Mouse (Mus musculus): ENCODE data around the gene Ror2. TPM values are rescaled to one million over a fixed set of nuclear protein-coding genes. Genes with fewer than 3 reads are reported as not detected.
"Not testable (repeated sequence)": the region's sequence is repeated elsewhere in the genome, so short reads cannot be mapped to it uniquely, and the experiment has no call there.

The Ror2 gene
- polyA plus RNA-seq (2016; fragmentation: Nextera tagmentation; extraction: Ambion mirVana) = 44.2 and 45.2 TPM in 2 replicates

GRCm38 (mm10) chr13:53285756-53286361 lies at the start of gene Ror2:
TSS of gene Ror2 (minus strand) at chr13:53286124.
- H3K9me3 ChIP-seq = no peaks in the 10 kb centered on the region
- ATAC-seq (ENCODE audit: insufficient number of reproducible peaks, insufficient read depth, low FRiP score, low TSS enrichment, low read depth) = peak; percentile 72
- H3K4me3 ChIP-seq (replicated peaks) = peak within 1 kb of the TSS; percentile 79
- H3K9ac ChIP-seq (replicated peaks) = peak within 1 kb of the TSS; percentile 90
- H3K4me1 ChIP-seq (replicated peaks) = peaks cover 44% of the 10 kb centered on the region
- peak within 1 kb of the TSS; percentile 81 for H3K4me2 ChIP-seq
- no peaks in the 10 kb centered on the region for H3K36me3 ChIP-seq
- under 1% methylated on average over 68 of the region's 68 CpGs for WGBS
- no peaks in the 10 kb centered on the region; the same call in 1 of the 2 replicates for H3K27me3 ChIP-seq
- peak within 1 kb of the TSS; percentile 91 for H3K27ac ChIP-seq

- Histone ChIP-seq H3K4me2 (no peak overlapping the region), H3K9ac (replicated peaks) (no peak overlapping the region), H3K36me3 (peaks cover 72% of the 10 kb centered on the region), H3K9me3 (no peaks in the 10 kb centered on the region), H3K4me1 (replicated peaks) (no peaks in the 10 kb centered on the region), H3K27ac (no peak overlapping the region), H3K27me3 (no peaks in the 10 kb centered on the region), H3K4me3 (replicated peaks) (no peak overlapping the region)
- ATAC-seq (ENCODE audit: insufficient number of reproducible peaks, insufficient read depth, low FRiP score, low TSS enrichment, low read depth) = no peak
- 92% methylated on average over 8 of the region's 8 CpGs for WGBS
Measured at GRCm38 (mm10) chr13:53333769-53334168, 47.8 kb upstream of the Ror2 start.

- no peak overlapping the region for H3K4me3 ChIP-seq (replicated peaks)
- WGBS = 85% methylated on average over 2 of the region's 2 CpGs
- H3K4me1 ChIP-seq (replicated peaks) = no peaks in the 10 kb centered on the region
- H3K9ac ChIP-seq (replicated peaks) = no peak overlapping the region
- H3K4me2 ChIP-seq = no peak overlapping the region
- no peaks in the 10 kb centered on the region for H3K27me3 ChIP-seq
- peaks cover 38% of the 10 kb centered on the region for H3K36me3 ChIP-seq
- 0 out of 2 replicates have a peak, but pooled peaks cover under 1% of the 10 kb centered on the region for H3K9me3 ChIP-seq
- H3K27ac ChIP-seq = no peak overlapping the region
- no peak for ATAC-seq (ENCODE audit: insufficient number of reproducible peaks, insufficient read depth, low FRiP score, low TSS enrichment, low read depth)
Measured at GRCm38 (mm10) chr13:53330246-53330645, 44.3 kb upstream of the Ror2 start.

GRCm38 (mm10) chr13:53325531-53325930 lies 39.6 kb upstream of the Ror2 start:
- no peaks in the 10 kb centered on the region for H3K36me3 ChIP-seq
- H3K4me1 ChIP-seq (replicated peaks) = peaks cover 15% of the 10 kb centered on the region
- H3K9ac ChIP-seq (replicated peaks) = no peak overlapping the region
- 94% methylated on average over 1 of the region's 1 CpGs for WGBS
- no peak for ATAC-seq (ENCODE audit: insufficient number of reproducible peaks, insufficient read depth, low FRiP score, low TSS enrichment, low read depth)
- H3K27me3 ChIP-seq = no peaks in the 10 kb centered on the region
- H3K4me2 ChIP-seq = no peak overlapping the region
- H3K9me3 ChIP-seq = peaks cover 5% of the 10 kb centered on the region; the same call in 1 of the 2 replicates
- H3K4me3 ChIP-seq (replicated peaks) = no peak overlapping the region
- H3K27ac ChIP-seq = no peak overlapping the region

- H3K27ac ChIP-seq = no peak overlapping the region
- H3K4me2 ChIP-seq = no peak overlapping the region
- no peak overlapping the region for H3K9ac ChIP-seq (replicated peaks)
- H3K36me3 ChIP-seq = no peaks in the 10 kb centered on the region
- H3K4me1 ChIP-seq (replicated peaks) = peaks cover 15% of the 10 kb centered on the region
- 86% methylated on average over 2 of the region's 2 CpGs for WGBS
- H3K9me3 ChIP-seq = peaks cover 5% of the 10 kb centered on the region; the same call in 1 of the 2 replicates
- H3K27me3 ChIP-seq = no peaks in the 10 kb centered on the region
- H3K4me3 ChIP-seq (replicated peaks) = no peak overlapping the region
- no peak for ATAC-seq (ENCODE audit: insufficient number of reproducible peaks, insufficient read depth, low FRiP score, low TSS enrichment, low read depth)
Measured at GRCm38 (mm10) chr13:53323661-53324060, 37.7 kb upstream of the Ror2 start.

DNA sequence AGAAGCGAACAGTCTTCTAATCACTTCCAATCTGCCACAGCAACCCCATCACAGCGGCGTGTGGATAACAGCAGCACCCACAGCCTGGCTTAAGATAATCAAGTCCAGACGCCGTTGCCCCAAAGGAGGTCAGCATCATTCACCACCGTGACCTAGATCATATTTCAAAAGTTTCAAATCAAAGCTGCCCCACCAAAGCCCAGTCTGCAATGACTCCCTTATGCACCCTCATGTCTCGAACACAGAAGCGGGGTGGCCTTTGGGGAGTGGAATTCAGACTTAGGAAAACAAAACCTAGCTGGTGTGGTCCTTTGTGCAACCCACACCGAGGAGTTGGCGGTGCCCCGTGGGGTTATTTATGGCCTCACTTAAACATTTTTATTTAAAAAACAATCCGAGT lies 35.0 kb upstream of the Ror2 start:
- H3K4me2 ChIP-seq = peak overlapping the region; percentile 29
- ATAC-seq (ENCODE audit: insufficient number of reproducible peaks, insufficient read depth, low FRiP score, low TSS enrichment, low read depth) = peak; percentile 32; the same call in 1 of the 2 replicates
- peaks cover 5% of the 10 kb centered on the region; the same call in 1 of the 2 replicates for H3K9me3 ChIP-seq
- peak overlapping the region; percentile 70 for H3K27ac ChIP-seq
- H3K4me1 ChIP-seq (replicated peaks) = peaks cover 28% of the 10 kb centered on the region
- H3K27me3 ChIP-seq = no peaks in the 10 kb centered on the region
- H3K36me3 ChIP-seq = no peaks in the 10 kb centered on the region
- no peak overlapping the region for H3K9ac ChIP-seq (replicated peaks)
- 7% methylated on average over 12 of the region's 12 CpGs for WGBS
- H3K4me3 ChIP-seq (replicated peaks) = no peak overlapping the region

DNA sequence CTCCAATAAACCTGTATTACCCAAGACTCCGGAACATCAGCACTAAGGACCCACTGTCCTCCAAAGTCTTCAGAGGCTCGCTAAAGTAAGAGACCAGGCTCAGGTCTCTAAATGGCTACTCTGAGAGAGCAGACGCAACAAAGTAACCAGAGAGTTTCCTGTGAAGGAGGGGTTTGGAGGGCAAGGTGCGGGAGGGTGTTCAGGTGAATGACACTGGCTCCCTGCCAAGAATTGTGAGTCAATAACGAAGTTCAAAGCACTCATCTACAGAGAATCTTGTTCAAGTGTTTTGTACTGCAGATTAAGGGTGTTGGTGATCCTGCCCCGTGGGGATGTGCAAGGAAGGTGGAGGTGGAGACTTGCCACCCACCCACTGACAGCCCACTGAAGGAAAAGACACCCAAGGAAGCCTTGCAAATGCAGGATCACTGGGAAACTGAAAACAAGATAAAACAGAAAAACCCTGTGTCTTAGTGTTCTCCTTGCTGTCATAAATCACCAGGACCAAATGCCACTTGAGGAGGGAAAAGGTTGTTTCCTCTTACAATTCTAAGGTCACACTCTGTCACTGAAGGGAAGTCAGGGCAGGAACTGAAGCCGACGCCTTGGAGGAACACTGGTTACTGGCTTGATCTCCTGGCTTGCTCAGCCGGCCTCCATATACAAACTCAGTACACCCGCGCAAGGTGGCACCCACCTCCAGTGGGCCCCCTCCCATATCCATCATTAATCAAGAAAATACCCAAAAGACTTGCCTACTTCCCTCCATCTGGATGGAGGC lies 30.8 kb upstream of the Ror2 start:
- H3K4me2 ChIP-seq = no peak overlapping the region
- no peak overlapping the region for H3K27ac ChIP-seq
- no peaks in the 10 kb centered on the region for H3K9me3 ChIP-seq
- no peaks in the 10 kb centered on the region for H3K27me3 ChIP-seq
- H3K36me3 ChIP-seq = no peaks in the 10 kb centered on the region
- ATAC-seq (ENCODE audit: insufficient number of reproducible peaks, insufficient read depth, low FRiP score, low TSS enrichment, low read depth) = no peak
- no peak overlapping the region for H3K9ac ChIP-seq (replicated peaks)
- no peak overlapping the region for H3K4me3 ChIP-seq (replicated peaks)
- peaks cover 33% of the 10 kb centered on the region for H3K4me1 ChIP-seq (replicated peaks)
- 45% methylated on average over 11 of the region's 11 CpGs for WGBS

- H3K4me1 ChIP-seq (replicated peaks) = peaks cover 25% of the 10 kb centered on the region
- 87% methylated on average over 4 of the region's 4 CpGs for WGBS
- ATAC-seq (ENCODE audit: insufficient number of reproducible peaks, insufficient read depth, low FRiP score, low TSS enrichment, low read depth); H3K9ac ChIP-seq (replicated peaks); H3K36me3 ChIP-seq; H3K4me2 ChIP-seq; H3K27me3 ChIP-seq; H3K4me3 ChIP-seq (replicated peaks); H3K9me3 ChIP-seq; H3K27ac ChIP-seq: not testable (repeated sequence)
Measured at GRCm38 (mm10) chr13:53315757-53316156, 29.8 kb upstream of the Ror2 start.

GRCm38 (mm10) chr13:53310442-53310841 lies 24.5 kb upstream of the Ror2 start:
- Histone ChIP-seq H3K36me3 (no peaks in the 10 kb centered on the region), H3K9ac (replicated peaks) (no peak overlapping the region), H3K4me1 (replicated peaks) (peaks cover 40% of the 10 kb centered on the region), H3K27ac (peak overlapping the region; percentile 98), H3K27me3 (no peaks in the 10 kb centered on the region), H3K4me3 (replicated peaks) (no peak overlapping the region), H3K4me2 (peak overlapping the region; percentile 48), H3K9me3 (no peaks in the 10 kb centered on the region)
- 55% methylated on average over 5 of the region's 5 CpGs for WGBS
- ATAC-seq (ENCODE audit: insufficient number of reproducible peaks, insufficient read depth, low FRiP score, low TSS enrichment, low read depth) = no peak

DNA sequence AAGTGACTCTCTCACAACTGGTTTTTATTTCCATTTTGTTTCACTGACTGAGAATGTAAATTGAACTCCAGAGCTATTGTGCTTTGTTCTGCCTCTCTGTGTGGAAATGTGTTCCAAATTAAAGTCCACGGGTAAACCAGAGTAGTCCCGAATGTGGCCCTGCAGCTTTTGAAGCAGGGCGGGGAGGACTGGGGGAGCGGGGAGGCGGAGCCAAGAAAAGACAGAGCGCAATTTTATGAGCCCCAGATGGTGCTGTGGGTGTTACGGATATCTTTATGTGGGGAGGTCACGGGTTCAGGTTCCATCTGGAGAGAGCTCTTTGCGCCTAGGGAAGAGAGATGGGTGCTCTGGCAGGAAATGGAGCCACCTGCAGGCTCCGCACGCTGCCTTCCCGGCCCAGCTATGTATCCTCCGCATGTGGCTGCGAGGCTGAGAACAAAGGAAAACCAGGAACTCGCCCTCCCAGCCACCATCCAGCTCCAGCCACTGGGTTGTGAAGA lies 23.8 kb upstream of the Ror2 start:
- peak; percentile 88 for ATAC-seq (ENCODE audit: insufficient number of reproducible peaks, insufficient read depth, low FRiP score, low TSS enrichment, low read depth)

DNA sequence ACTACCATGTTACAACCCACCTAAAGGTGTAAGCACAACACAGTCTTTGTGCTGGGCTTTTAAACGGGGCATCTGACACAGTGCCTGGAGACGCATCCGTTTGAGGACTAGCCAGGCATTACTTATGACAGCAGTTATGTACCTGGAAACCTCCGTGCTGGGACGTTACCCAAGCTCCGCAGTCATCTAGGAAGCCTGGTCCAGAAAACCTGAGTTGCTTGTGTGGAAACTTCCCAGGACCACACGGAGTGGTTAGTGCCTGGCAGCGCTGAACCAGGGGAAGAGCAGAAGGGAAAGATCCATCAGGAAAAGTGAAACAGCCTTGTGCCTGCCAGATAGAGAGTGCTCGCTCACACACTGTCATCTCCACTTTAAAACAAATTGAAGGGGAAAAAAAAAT lies 23.2 kb upstream of the Ror2 start:
- Histone ChIP-seq H3K4me3 (replicated peaks) (peak overlapping the region; percentile 21), H3K9me3 (no peaks in the 10 kb centered on the region), H3K4me1 (replicated peaks) (peaks cover 34% of the 10 kb centered on the region), H3K36me3 (no peaks in the 10 kb centered on the region), H3K27ac (peak overlapping the region; percentile 98), H3K9ac (replicated peaks) (peak overlapping the region; percentile 56), H3K4me2 (peak overlapping the region; percentile 48), H3K27me3 (no peaks in the 10 kb centered on the region)
- no peak for ATAC-seq (ENCODE audit: insufficient number of reproducible peaks, insufficient read depth, low FRiP score, low TSS enrichment, low read depth)
- 5% methylated on average over 9 of the region's 9 CpGs for WGBS

More for the DNA sequence above, 23.8 kb upstream of the Ror2 start:
- WGBS = 1% methylated on average over 15 of the region's 15 CpGs
- H3K27me3 ChIP-seq = no peaks in the 10 kb centered on the region
- H3K4me3 ChIP-seq (replicated peaks) = peak overlapping the region; percentile 21
- H3K4me2 ChIP-seq = peak overlapping the region; percentile 48
- peaks cover 40% of the 10 kb centered on the region for H3K4me1 ChIP-seq (replicated peaks)
- H3K27ac ChIP-seq = peak overlapping the region; percentile 98
- no peaks in the 10 kb centered on the region for H3K9me3 ChIP-seq
- H3K36me3 ChIP-seq = no peaks in the 10 kb centered on the region
- peak overlapping the region; percentile 56; the same call in 1 of the 2 replicates for H3K9ac ChIP-seq (replicated peaks)
